Mouse (Mus musculus): ENCODE data around the gene Ccdc71. TPM values are rescaled to one million over a fixed set of nuclear protein-coding genes. Genes with fewer than 3 reads are reported as not detected.

Ccdc71 gene
- polyA plus RNA-seq, 1 experiment = 22.3 TPM

GRCm38 (mm10) chr9:108445125-108445524, 15.2 kb upstream of the Ccdc71 start:
- no peak overlapping the region for H3K4me3 ChIP-seq (ENCODE audit: insufficient read depth, low read length)
- peaks cover 8% of the 10 kb centered on the region for H3K4me1 ChIP-seq (ENCODE audit: control insufficient read depth, insufficient read depth, low read length)
- TF ChIP-seq CTCF (IDR thresholded peaks at IDR 0.05; ENCODE audit: extremely low read depth, insufficient read depth, low read length) = no peak
- TF ChIP-seq POLR2A (IDR thresholded peaks at IDR 0.05; ENCODE audit: extremely low read depth, insufficient read depth, low read length) = no peak
- H3K27ac ChIP-seq (ENCODE audit: insufficient read depth, low read length) = no peak overlapping the region

- Histone ChIP-seq H3K4me3 (ENCODE audit: insufficient read depth, low read length) (peak overlapping the region; percentile 5; the same call in 1 of the 2 replicates), H3K27ac (ENCODE audit: insufficient read depth, low read length) (0 out of 2 replicates have a peak overlapping the region, but pooled peaks have one; percentile 40), H3K4me1 (ENCODE audit: control insufficient read depth, insufficient read depth, low read length) (peaks cover 4% of the 10 kb centered on the region)
- TF ChIP-seq CTCF (IDR thresholded peaks at IDR 0.05; ENCODE audit: extremely low read depth, insufficient read depth, low read length) = no peak
- TF ChIP-seq POLR2A (IDR thresholded peaks at IDR 0.05; ENCODE audit: extremely low read depth, insufficient read depth, low read length) = no peak
Observed at GRCm38 (mm10) chr9:108449860-108450259, 10.5 kb upstream of the Ccdc71 start.

GRCm38 (mm10) chr9:108450292-108451169, 9.8 kb upstream of the Ccdc71 start:
- peaks cover 4% of the 10 kb centered on the region for H3K4me1 ChIP-seq (ENCODE audit: control insufficient read depth, insufficient read depth, low read length)
- H3K27ac ChIP-seq (ENCODE audit: insufficient read depth, low read length) = peak overlapping the region; percentile 40; the same call in 1 of the 2 replicates
- no peak for TF ChIP-seq CTCF (IDR thresholded peaks at IDR 0.05; ENCODE audit: extremely low read depth, insufficient read depth, low read length)
- H3K4me3 ChIP-seq (ENCODE audit: insufficient read depth, low read length) = peak overlapping the region; percentile 5

GRCm38 (mm10) chr9:108451170-108451493, 9.2 kb upstream of the Ccdc71 start:
- no peak for TF ChIP-seq POLR2A (IDR thresholded peaks at IDR 0.05; ENCODE audit: extremely low read depth, insufficient read depth, low read length)
- TF ChIP-seq CTCF (IDR thresholded peaks at IDR 0.05; ENCODE audit: extremely low read depth, insufficient read depth, low read length) = no peak
- Histone ChIP-seq H3K4me3 (ENCODE audit: insufficient read depth, low read length) (peak overlapping the region; percentile 5; the same call in 1 of the 2 replicates), H3K4me1 (ENCODE audit: control insufficient read depth, insufficient read depth, low read length) (peaks cover 4% of the 10 kb centered on the region), H3K27ac (ENCODE audit: insufficient read depth, low read length) (peak overlapping the region; percentile 40; the same call in 1 of the 2 replicates)

GRCm38 (mm10) chr9:108451519-108452160, 8.7 kb upstream of the Ccdc71 start:
- Histone ChIP-seq H3K4me3 (ENCODE audit: insufficient read depth, low read length) (peak overlapping the region; percentile 66), H3K4me1 (ENCODE audit: control insufficient read depth, insufficient read depth, low read length) (peaks cover 4% of the 10 kb centered on the region), H3K27ac (ENCODE audit: insufficient read depth, low read length) (no peak overlapping the region; the same call in 1 of the 2 replicates)
- TF ChIP-seq CTCF (IDR thresholded peaks at IDR 0.05; ENCODE audit: extremely low read depth, insufficient read depth, low read length) (no peak), POLR2A (IDR thresholded peaks at IDR 0.05; ENCODE audit: extremely low read depth, insufficient read depth, low read length) (no peak)

- peaks cover 4% of the 10 kb centered on the region for H3K4me1 ChIP-seq (ENCODE audit: control insufficient read depth, insufficient read depth, low read length)
- H3K4me3 ChIP-seq (ENCODE audit: insufficient read depth, low read length) = peak overlapping the region; percentile 66
- peak overlapping the region; percentile 33; the same call in 1 of the 2 replicates for H3K27ac ChIP-seq (ENCODE audit: insufficient read depth, low read length)
- no peak for TF ChIP-seq POLR2A (IDR thresholded peaks at IDR 0.05; ENCODE audit: extremely low read depth, insufficient read depth, low read length)
- peak; percentile 60 for TF ChIP-seq CTCF (IDR thresholded peaks at IDR 0.05; ENCODE audit: extremely low read depth, insufficient read depth, low read length)
Observed at GRCm38 (mm10) chr9:108452291-108452906, 7.9 kb upstream of the Ccdc71 start.

- TF ChIP-seq CTCF (IDR thresholded peaks at IDR 0.05; ENCODE audit: extremely low read depth, insufficient read depth, low read length) (no peak), POLR2A (IDR thresholded peaks at IDR 0.05; ENCODE audit: extremely low read depth, insufficient read depth, low read length) (no peak)
- peak overlapping the region; percentile 66 for H3K4me3 ChIP-seq (ENCODE audit: insufficient read depth, low read length)
- peaks cover 4% of the 10 kb centered on the region for H3K4me1 ChIP-seq (ENCODE audit: control insufficient read depth, insufficient read depth, low read length)
- H3K27ac ChIP-seq (ENCODE audit: insufficient read depth, low read length) = no peak overlapping the region
Observed at GRCm38 (mm10) chr9:108452911-108453310, 7.4 kb upstream of the Ccdc71 start.

GRCm38 (mm10) chr9:108453458-108453857, 6.9 kb upstream of the Ccdc71 start:
- H3K27ac ChIP-seq (ENCODE audit: insufficient read depth, low read length) = no peak overlapping the region
- H3K4me3 ChIP-seq (ENCODE audit: insufficient read depth, low read length) = no peak overlapping the region
- no peak for TF ChIP-seq POLR2A (IDR thresholded peaks at IDR 0.05; ENCODE audit: extremely low read depth, insufficient read depth, low read length)
- no peak for TF ChIP-seq CTCF (IDR thresholded peaks at IDR 0.05; ENCODE audit: extremely low read depth, insufficient read depth, low read length)
- H3K4me1 ChIP-seq (ENCODE audit: control insufficient read depth, insufficient read depth, low read length) = peaks cover 4% of the 10 kb centered on the region

GRCm38 (mm10) chr9:108454429-108454828, 5.9 kb upstream of the Ccdc71 start:
- Histone ChIP-seq H3K27ac (ENCODE audit: insufficient read depth, low read length) (no peak overlapping the region), H3K4me1 (ENCODE audit: control insufficient read depth, insufficient read depth, low read length) (peaks cover 3% of the 10 kb centered on the region), H3K4me3 (ENCODE audit: insufficient read depth, low read length) (no peak overlapping the region)
- TF ChIP-seq CTCF (IDR thresholded peaks at IDR 0.05; ENCODE audit: extremely low read depth, insufficient read depth, low read length) = no peak
- TF ChIP-seq POLR2A (IDR thresholded peaks at IDR 0.05; ENCODE audit: extremely low read depth, insufficient read depth, low read length) = no peak

Data from cortical plate, adult 2 months (tissue).